Mouse (Mus musculus) liver, embryonic 14.5 days (tissue): ENCODE measurements around the gene Cpa5.

Source experiments
- CTCF ChIP-seq: IDR thresholded peaks from 2 replicates; pipeline ENCODE4 v1.5.1; 2016; ENCODE audit warnings: antibody characterized with exemption, low read depth, control low read depth
- EP300 ChIP-seq: IDR thresholded peaks from 2 replicates; pipeline ENCODE4 v1.6.1; 2016; ENCODE audit warnings: antibody characterized with exemption, low read depth

DNA sequence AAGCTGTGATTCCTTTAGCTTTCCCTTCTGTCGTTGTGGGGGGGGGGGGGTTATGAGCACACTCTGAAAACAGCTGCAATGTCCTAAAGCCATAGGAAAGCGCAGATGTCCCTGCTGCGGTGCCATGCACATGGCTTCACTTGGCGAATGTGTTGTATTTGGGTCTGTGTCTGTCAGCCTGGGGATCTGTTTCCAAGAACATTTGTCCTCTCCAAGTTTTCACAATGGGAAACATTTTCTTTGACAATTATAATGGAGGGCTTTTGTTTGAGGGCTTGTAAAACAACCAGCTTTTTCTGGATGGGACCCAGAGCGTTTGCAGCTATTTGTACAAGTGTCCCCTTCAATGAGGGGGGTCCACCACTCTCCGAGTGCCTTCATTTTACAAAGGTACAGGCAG is 3.4 kb downstream of the Cpa5 start:
- TF ChIP-seq CTCF, result no peak
- no peak for TF ChIP-seq EP300
